Mouse (Mus musculus) mouse trophoblast stem cell (cell line): ENCODE measurements around the gene Taf6l.

Experiments used
- in situ Hi-C, 2 experiments: fragments of 300-500 bp; cut with MseI, MboI; formaldehyde crosslinking; loops; 2 replicates in 1 of 2; 3 replicates in 1 of 2; pipeline ENCODE4 v1.15.1; 2025

Gene Taf6l

GRCm38 (mm10) chr19:8790171-8790570, 4.0 kb upstream of the Taf6l start:
- in situ Hi-C loops, result no loop called here

DNA sequence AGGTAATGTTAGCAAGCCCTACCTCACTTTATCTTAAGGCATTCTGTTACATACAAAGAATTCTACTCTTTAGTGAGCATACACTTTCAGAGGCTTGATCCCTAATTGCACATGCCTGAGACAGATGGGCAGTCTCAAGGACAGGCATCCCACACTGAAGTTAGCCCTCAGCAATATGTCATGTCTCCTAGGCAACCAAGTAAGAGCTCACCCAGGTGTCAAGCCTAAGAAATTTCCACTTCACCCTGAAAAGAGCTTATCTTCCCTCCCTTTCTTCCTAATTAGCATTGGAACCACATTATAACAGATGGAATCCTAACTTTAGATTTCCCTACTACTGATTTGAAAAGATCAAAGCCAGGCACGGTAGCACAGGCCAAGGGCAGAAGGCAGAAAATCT, 3.0 kb upstream of the Taf6l start:
- in situ Hi-C loops, result no loop called here

- in situ Hi-C loops, result no loop called here
These were observed 2.3 kb upstream of the Taf6l start for GRCm38 (mm10) chr19:8788521-8788920.

- in situ Hi-C loops, result no loop called here
These were observed 11.2 kb downstream of the Taf6l start for GRCm38 (mm10) chr19:8774951-8775421.

DNA sequence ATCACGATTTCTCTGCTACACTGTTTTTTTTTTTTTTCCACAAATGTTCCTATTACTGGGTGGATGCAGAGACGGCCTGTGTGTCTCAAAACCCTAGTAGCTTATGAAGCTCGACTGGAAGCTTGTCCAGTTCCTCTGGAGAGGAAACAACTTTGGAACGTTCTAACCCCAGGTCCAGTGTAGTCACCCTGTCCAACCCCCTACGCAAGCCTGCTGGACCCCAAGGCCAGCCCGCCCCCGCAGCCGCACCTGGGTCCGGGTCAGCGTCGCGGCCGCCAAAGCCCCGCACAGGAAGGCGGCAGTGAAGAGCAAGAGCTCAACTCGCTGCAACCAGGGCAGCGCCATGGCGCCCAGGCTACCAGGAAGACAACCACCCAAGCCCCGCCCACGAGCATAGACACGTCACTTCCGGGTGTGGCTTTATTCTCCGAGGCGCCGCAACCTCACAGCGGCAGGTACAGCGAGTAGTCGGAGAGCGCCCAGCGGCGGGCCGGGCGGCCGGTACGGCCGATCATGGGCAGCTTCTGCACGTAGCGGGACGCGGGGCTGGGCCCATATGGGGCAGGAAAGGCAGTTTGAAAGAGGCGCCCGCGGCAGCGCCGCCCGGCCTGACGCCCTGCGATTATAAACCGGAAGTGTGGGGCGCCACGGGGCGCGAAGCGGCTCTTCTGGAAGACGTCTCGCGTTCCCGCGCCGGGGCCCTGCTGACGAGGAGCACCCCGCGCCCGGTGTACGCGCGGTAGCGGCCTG, 12.0 kb downstream of the Taf6l start, which contains the start of gene Tmem179b:
TSS of gene Tmem179b (minus strand) at position 382 of the 750 bp plus-strand sequence.
- in situ Hi-C loops, result no loop called here

- in situ Hi-C loops, result no loop called here
These were observed 12.8 kb downstream of the Taf6l start for GRCm38 (mm10) chr19:8773409-8773808.

- in situ Hi-C loops, result no loop called here
These were observed 13.2 kb downstream of the Taf6l start for GRCm38 (mm10) chr19:8772996-8773395.

GRCm38 (mm10) chr19:8770567-8771270, 15.5 kb downstream of the Taf6l start, which contains the start of gene Tmem223:
Gene Tmem223 (plus strand): TSS chr19:8770996.
- in situ Hi-C loops, result no loop called here

- in situ Hi-C loops, result no loop called here
These were observed 20.7 kb downstream of the Taf6l start for GRCm38 (mm10) chr19:8765562-8765961.

GRCm38 (mm10) chr19:8763276-8763675, 22.9 kb downstream of the Taf6l start:
- in situ Hi-C loops, result no loop called here

- in situ Hi-C loops, result no loop called here
These were observed 25.5 kb downstream of the Taf6l start for GRCm38 (mm10) chr19:8760757-8761156.

GRCm38 (mm10) chr19:8758899-8759298, 27.3 kb downstream of the Taf6l start:
- in situ Hi-C loops, result no loop called here

DNA sequence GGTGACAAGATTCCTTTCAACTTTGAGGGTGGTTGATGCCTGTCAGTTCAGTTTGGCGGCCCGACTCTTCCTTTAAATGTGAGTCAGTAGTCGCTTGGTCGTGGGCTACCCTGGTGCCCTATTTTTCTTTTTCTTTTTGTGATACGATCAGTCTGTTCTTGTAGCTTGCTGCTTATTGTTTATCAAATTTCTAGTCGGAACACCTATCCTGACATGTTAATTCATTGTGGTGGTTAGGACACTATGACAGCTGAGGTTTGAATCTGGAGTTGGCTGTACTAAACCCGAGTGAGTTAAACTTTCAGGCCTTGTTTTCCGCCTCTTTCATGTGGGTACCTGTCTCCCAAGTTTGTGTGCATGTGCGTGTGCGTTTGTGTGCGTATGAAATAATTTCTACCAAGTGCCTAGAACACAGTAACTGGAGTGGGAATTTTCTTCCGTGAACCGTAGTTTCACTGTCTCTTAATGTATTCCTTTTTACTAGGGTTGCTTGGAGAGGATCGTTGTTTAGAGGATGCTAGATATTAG, 28.7 kb downstream of the Taf6l start:
- in situ Hi-C loops, result no loop called here

- in situ Hi-C loops, result no loop called here
These were observed 29.4 kb downstream of the Taf6l start, which contains the start of gene Nxf1 for GRCm38 (mm10) chr19:8756635-8757387. Gene Nxf1 (plus strand): TSS chr19:8757073.

- in situ Hi-C loops, result no loop called here
These were observed 30.6 kb downstream of the Taf6l start for GRCm38 (mm10) chr19:8755652-8756051.

GRCm38 (mm10) chr19:8747368-8747767, 38.8 kb downstream of the Taf6l start:
- in situ Hi-C loops, result no loop called here

DNA sequence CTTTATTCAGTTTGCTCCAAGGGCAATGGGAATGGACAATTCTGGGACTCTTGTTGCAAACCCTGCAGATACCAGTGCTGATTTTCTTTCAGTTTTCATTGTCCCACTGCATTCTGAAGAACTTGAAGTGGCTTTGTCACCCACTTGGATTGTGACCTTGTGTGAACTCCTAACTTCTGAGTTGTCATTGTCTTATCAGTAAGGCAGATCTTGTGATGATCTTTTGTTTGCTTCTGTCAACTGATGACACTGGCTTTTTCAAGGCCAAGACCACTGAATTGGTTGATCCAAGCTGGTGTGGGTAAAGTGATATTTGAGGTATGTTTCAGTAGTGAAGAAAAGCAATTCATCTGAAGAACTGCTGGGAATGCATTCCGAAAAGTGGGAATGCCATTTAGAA, 40.8 kb downstream of the Taf6l start:
- in situ Hi-C loops, result no loop called here

- in situ Hi-C loops, result no loop called here
These were observed 44.0 kb downstream of the Taf6l start for GRCm38 (mm10) chr19:8742176-8742575.

DNA sequence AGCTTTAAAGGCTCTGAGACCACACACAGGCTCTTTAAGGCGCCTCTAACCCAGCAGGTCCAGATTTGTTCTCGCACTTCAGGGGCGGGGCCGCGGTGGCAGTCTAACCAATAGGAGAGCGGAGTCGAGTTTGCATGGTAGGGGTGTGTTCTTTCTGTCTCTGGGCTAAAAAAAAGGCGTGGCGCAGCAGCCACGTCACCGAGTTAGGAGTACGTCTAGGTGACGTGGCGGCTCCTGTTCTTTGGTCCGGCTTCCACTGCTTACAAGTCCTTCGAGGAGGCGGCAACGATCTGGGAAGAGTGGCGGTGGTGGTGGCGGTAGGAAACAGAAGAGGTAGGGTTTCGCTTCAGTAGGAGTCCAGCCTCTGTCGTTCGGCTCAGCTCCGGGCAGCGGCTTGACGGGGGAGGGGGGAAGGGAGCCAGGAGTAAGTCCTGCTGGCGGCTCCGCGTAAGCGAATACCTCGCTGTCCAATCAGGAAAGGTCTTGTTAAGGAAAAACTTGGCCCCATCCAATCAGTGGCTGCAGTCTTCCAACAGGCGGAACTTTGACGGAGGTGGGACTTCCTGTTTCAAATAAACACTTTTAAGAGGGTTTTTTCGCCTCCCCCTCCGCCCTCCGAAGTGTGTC, 44.9 kb downstream of the Taf6l start, which contains the start of gene Stx5a:
TSS of gene Stx5a (plus strand) at position 171 of the 627 bp plus-strand sequence.
- in situ Hi-C loops, result no loop called here

DNA sequence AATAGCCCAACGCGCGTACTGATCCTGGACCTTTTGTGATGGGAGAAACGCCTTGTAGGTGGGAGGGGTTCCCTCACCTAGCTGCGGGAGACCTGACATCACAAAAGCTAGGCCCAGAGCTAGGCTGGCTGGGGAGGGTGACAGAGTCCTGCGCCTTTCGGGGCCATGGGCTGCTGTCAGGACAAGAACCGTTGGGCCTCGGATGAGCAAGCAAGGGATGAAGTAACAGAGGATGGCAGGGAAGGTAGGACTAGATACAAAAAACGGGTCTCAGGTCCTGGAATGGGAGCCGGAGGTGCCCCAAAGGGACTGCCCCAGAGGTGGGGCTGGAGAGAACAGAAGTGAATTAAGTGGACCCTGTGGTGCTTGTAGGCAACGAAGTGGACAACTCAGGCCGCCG, 45.6 kb downstream of the Taf6l start, which contains the start of gene 1700092M07Rik:
TSS of gene 1700092M07Rik (plus strand) at position 116 of the 400 bp plus-strand sequence.
- in situ Hi-C loops, result no loop called here

DNA sequence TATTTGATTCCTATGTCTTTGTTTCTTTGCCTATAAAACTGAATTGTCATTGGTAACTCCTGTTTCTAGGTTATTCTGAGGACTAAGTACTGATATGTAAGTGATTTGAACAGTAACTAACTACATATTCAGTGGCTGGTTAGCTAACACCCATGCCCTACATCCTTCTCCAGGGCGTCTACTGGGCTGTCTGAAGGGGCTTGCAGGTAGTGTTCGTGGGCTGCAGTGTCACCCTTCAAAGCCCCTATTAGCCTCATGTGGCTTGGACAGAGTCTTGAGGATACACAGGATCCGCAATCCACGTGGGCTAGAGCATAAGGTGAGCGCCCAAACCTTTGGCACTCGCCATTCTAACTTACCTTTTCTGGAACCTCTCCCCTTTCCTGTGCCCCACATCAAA, 46.6 kb downstream of the Taf6l start:
- in situ Hi-C loops, result no loop called here
